Mouse (Mus musculus): ENCODE measurements at regions not wholly inside any gene's neighbourhood (a gene's known extent, or its start where the extent isn't known, plus 50 kb on each side); places are given as distances from the start of the nearest gene placed in this dataset.
A peak's percentile ranks its signal among the peaks of the same experiment; 100 is the strongest.

GRCm38 (mm10) chr14:102805936-102806923 lies 176.2 kb downstream of the Kctd12 start:
- DNase-seq (ENCODE audit: low spot score) (no peak), ATAC-seq (ENCODE audit: low FRiP score, low TSS enrichment) (peak; percentile 12; the same call in 1 of the 2 replicates)
- Histone ChIP-seq H3K9ac (ENCODE audit: low read length) (no peak overlapping the region), H3K4me3 (ENCODE audit: low read depth, low read length) (no peak overlapping the region), H3K36me3 (ENCODE audit: control insufficient read depth, insufficient read depth, low read length) (no peaks in the 10 kb centered on the region), H3K4me2 (replicated peaks; ENCODE audit: low read depth) (no peak overlapping the region), H3K27me3 (ENCODE audit: control insufficient read depth, insufficient read depth, low read length) (no peaks in the 10 kb centered on the region), H3K9me3 (ENCODE audit: control insufficient read depth, low read length) (no peaks in the 10 kb centered on the region), H3K4me1 (replicated peaks; ENCODE audit: control insufficient read depth, insufficient read depth) (no peaks in the 10 kb centered on the region), H3K27ac (replicated peaks) (no peak overlapping the region; the same call in 1 of the 2 replicates)
- TF ChIP-seq CTCF (IDR thresholded peaks at IDR 0.05; ENCODE audit: low read depth) (peak; percentile 59), EP300 (optimal IDR thresholded peaks at IDR 0.05) (no peak)
- 51% methylated on average over 21 of the region's 21 CpGs for WGBS

GRCm38 (mm10) chr14:102795676-102796075 lies 186.8 kb downstream of the Kctd12 start:
- Histone ChIP-seq H3K4me1 (replicated peaks; ENCODE audit: control insufficient read depth, insufficient read depth) (no peaks in the 10 kb centered on the region), H3K9ac (ENCODE audit: low read length) (no peak overlapping the region), H3K4me3 (ENCODE audit: low read depth, low read length) (no peak overlapping the region), H3K9me3 (ENCODE audit: control insufficient read depth, low read length) (no peaks in the 10 kb centered on the region), H3K27me3 (ENCODE audit: control insufficient read depth, insufficient read depth, low read length) (no peaks in the 10 kb centered on the region), H3K4me2 (replicated peaks; ENCODE audit: low read depth) (no peak overlapping the region), H3K27ac (replicated peaks) (no peak overlapping the region), H3K36me3 (ENCODE audit: control insufficient read depth, insufficient read depth, low read length) (no peaks in the 10 kb centered on the region)
- ATAC-seq (ENCODE audit: low FRiP score, low TSS enrichment) (no peak), DNase-seq (ENCODE audit: low spot score) (no peak)
- WGBS = 65% methylated on average over 2 of the region's 2 CpGs
- TF ChIP-seq EP300 (optimal IDR thresholded peaks at IDR 0.05) = no peak
- no peak for TF ChIP-seq CTCF (IDR thresholded peaks at IDR 0.05; ENCODE audit: low read depth)

- no peaks in the 10 kb centered on the region for H3K27me3 ChIP-seq (ENCODE audit: control insufficient read depth, insufficient read depth, low read length)
- no peak overlapping the region for H3K4me2 ChIP-seq (replicated peaks; ENCODE audit: low read depth)
- H3K9me3 ChIP-seq (ENCODE audit: control insufficient read depth, low read length) = no peaks in the 10 kb centered on the region
- DNase-seq (ENCODE audit: low spot score) (no peak), ATAC-seq (ENCODE audit: low FRiP score, low TSS enrichment) (no peak)
- H3K36me3 ChIP-seq (ENCODE audit: control insufficient read depth, insufficient read depth, low read length) = no peaks in the 10 kb centered on the region
- no peaks in the 10 kb centered on the region for H3K4me1 ChIP-seq (replicated peaks; ENCODE audit: control insufficient read depth, insufficient read depth)
- peak; percentile 51 for TF ChIP-seq CTCF (IDR thresholded peaks at IDR 0.05; ENCODE audit: low read depth)
- TF ChIP-seq EP300 (optimal IDR thresholded peaks at IDR 0.05) = no peak
- WGBS = 89% methylated on average over 2 of the region's 2 CpGs
- no peak overlapping the region for H3K4me3 ChIP-seq (ENCODE audit: low read depth, low read length)
- H3K9ac ChIP-seq (ENCODE audit: low read length) = no peak overlapping the region
- no peak overlapping the region for H3K27ac ChIP-seq (replicated peaks)
Measured at GRCm38 (mm10) chr14:102794898-102795297, 187.5 kb downstream of the Kctd12 start.

- no peak overlapping the region for H3K4me3 ChIP-seq (ENCODE audit: low read depth, low read length)
- TF ChIP-seq CTCF (IDR thresholded peaks at IDR 0.05; ENCODE audit: low read depth) = no peak
- TF ChIP-seq EP300 (optimal IDR thresholded peaks at IDR 0.05) = no peak
- no peak overlapping the region for H3K9ac ChIP-seq (ENCODE audit: low read length)
- no peaks in the 10 kb centered on the region for H3K36me3 ChIP-seq (ENCODE audit: control insufficient read depth, insufficient read depth, low read length)
- no peaks in the 10 kb centered on the region for H3K4me1 ChIP-seq (replicated peaks; ENCODE audit: control insufficient read depth, insufficient read depth)
- DNase-seq (ENCODE audit: low spot score) (no peak), ATAC-seq (ENCODE audit: low FRiP score, low TSS enrichment) (no peak)
- 65% methylated on average over 7 of the region's 7 CpGs for WGBS
- no peak overlapping the region for H3K27ac ChIP-seq (replicated peaks)
- H3K4me2 ChIP-seq (replicated peaks; ENCODE audit: low read depth) = no peak overlapping the region
- H3K27me3 ChIP-seq (ENCODE audit: control insufficient read depth, insufficient read depth, low read length) = no peaks in the 10 kb centered on the region
- H3K9me3 ChIP-seq (ENCODE audit: control insufficient read depth, low read length) = no peaks in the 10 kb centered on the region
Measured at GRCm38 (mm10) chr14:102793753-102794152, 188.7 kb downstream of the Kctd12 start.

- WGBS = 77% methylated on average over 3 of the region's 3 CpGs
- Histone ChIP-seq H3K4me1 (replicated peaks; ENCODE audit: control insufficient read depth, insufficient read depth) (no peaks in the 10 kb centered on the region), H3K9me3 (ENCODE audit: control insufficient read depth, low read length) (no peaks in the 10 kb centered on the region), H3K36me3 (ENCODE audit: control insufficient read depth, insufficient read depth, low read length) (no peaks in the 10 kb centered on the region), H3K9ac (ENCODE audit: low read length) (no peak overlapping the region), H3K4me2 (replicated peaks; ENCODE audit: low read depth) (no peak overlapping the region), H3K27ac (replicated peaks) (no peak overlapping the region), H3K4me3 (ENCODE audit: low read depth, low read length) (no peak overlapping the region), H3K27me3 (ENCODE audit: control insufficient read depth, insufficient read depth, low read length) (no peaks in the 10 kb centered on the region)
- ATAC-seq (ENCODE audit: low FRiP score, low TSS enrichment) (no peak), DNase-seq (ENCODE audit: low spot score) (no peak)
- TF ChIP-seq CTCF (IDR thresholded peaks at IDR 0.05; ENCODE audit: low read depth) (no peak), EP300 (optimal IDR thresholded peaks at IDR 0.05) (no peak)
Measured at GRCm38 (mm10) chr14:102790916-102791315, 191.5 kb downstream of the Kctd12 start.

- Histone ChIP-seq H3K27me3 (ENCODE audit: control insufficient read depth, insufficient read depth, low read length) (no peaks in the 10 kb centered on the region), H3K4me2 (replicated peaks; ENCODE audit: low read depth) (no peak overlapping the region), H3K9me3 (ENCODE audit: control insufficient read depth, low read length) (no peaks in the 10 kb centered on the region), H3K36me3 (ENCODE audit: control insufficient read depth, insufficient read depth, low read length) (no peaks in the 10 kb centered on the region), H3K9ac (ENCODE audit: low read length) (no peak overlapping the region), H3K4me3 (ENCODE audit: low read depth, low read length) (no peak overlapping the region), H3K27ac (replicated peaks) (no peak overlapping the region), H3K4me1 (replicated peaks; ENCODE audit: control insufficient read depth, insufficient read depth) (no peaks in the 10 kb centered on the region)
- TF ChIP-seq EP300 (optimal IDR thresholded peaks at IDR 0.05) (no peak), CTCF (IDR thresholded peaks at IDR 0.05; ENCODE audit: low read depth) (no peak)
- DNase-seq (ENCODE audit: low spot score) (no peak), ATAC-seq (ENCODE audit: low FRiP score, low TSS enrichment) (no peak)
Measured at GRCm38 (mm10) chr14:102782227-102782626, 200.2 kb downstream of the Kctd12 start.

Measured in stomach, postnatal 0 days (tissue).